Mouse (Mus musculus): ENCODE results near the gene Tma16. TPM values are rescaled to one million over a fixed set of nuclear protein-coding genes. Genes with fewer than 3 reads are reported as not detected.

The Tma16 gene
- polyA plus RNA-seq, 1 experiment, result 39.1 TPM

DNA sequence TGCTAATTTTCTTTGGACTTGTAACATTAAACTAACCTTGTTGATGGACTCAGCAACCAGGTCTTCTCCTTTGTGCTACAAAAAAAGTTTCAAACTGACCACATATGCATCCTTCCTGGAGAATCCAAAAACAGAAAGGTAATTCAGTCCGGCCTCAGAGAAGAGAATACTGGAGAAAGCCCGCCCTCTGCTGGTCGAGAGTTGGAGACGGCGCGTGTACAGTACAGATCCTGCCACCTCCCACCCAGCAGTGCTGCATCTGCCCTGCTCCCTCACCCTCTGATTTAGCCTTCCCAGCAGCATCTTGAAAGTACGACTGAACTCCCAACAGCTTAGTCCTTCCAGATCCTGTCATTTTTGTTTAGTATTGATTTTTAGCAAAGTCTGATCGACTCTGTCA is 9.4 kb upstream of the Tma16 start:
- no peaks in the 10 kb centered on the region for H3K9me3 ChIP-seq (replicated peaks; ENCODE audit: control insufficient read depth, insufficient read depth, low read length, poor library complexity, severe bottlenecking)
- no peak overlapping the region for H3K9ac ChIP-seq (ENCODE audit: low read depth, poor library complexity, severe bottlenecking)
- no peaks in the 10 kb centered on the region for H3K36me3 ChIP-seq (ENCODE audit: control insufficient read depth, insufficient read depth, low read length, poor library complexity, severe bottlenecking)
- TF ChIP-seq POLR2A (IDR thresholded peaks at IDR 0.05; ENCODE audit: insufficient read depth, low read length) (no peak), CTCF (IDR thresholded peaks at IDR 0.05; ENCODE audit: low read depth, low read length) (peak; percentile 83)
- no peaks in the 10 kb centered on the region for H3K4me1 ChIP-seq (ENCODE audit: control insufficient read depth, insufficient read depth, low read length)
- no peak overlapping the region for H3K27ac ChIP-seq (ENCODE audit: insufficient read depth, low read length)
- H3K27me3 ChIP-seq (ENCODE audit: control insufficient read depth, insufficient read depth, low read length, poor library complexity, severe bottlenecking), result 0 out of 2 replicates have a peak, but pooled peaks cover 1% of the 10 kb centered on the region
- no peak overlapping the region for H3K4me3 ChIP-seq (ENCODE audit: low read depth, low read length)

DNA sequence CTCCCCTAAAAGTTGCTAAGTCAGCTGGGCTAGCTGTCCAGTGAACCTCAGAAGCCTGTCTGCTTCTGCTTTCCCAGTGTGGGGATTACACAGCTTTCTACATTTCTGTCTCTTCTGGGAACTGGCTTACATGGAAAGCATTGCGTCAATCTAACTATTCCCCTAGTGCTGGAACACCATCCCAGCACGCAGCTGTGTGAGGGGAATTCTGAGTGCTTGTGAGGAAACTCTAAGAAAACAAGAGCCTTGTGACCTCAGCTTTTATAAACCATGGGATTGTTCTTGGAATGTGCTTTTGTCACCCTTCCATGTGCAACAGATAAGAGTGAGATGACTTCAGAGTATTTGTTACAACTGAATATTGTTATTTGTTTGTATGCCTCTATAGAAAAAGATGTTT is 8.2 kb upstream of the Tma16 start:
- no peaks in the 10 kb centered on the region for H3K4me1 ChIP-seq (ENCODE audit: control insufficient read depth, insufficient read depth, low read length)
- H3K27me3 ChIP-seq (ENCODE audit: control insufficient read depth, insufficient read depth, low read length, poor library complexity, severe bottlenecking), result 0 out of 2 replicates have a peak, but pooled peaks cover 1% of the 10 kb centered on the region
- H3K36me3 ChIP-seq (ENCODE audit: control insufficient read depth, insufficient read depth, low read length, poor library complexity, severe bottlenecking), result no peaks in the 10 kb centered on the region
- no peak overlapping the region for H3K9ac ChIP-seq (ENCODE audit: low read depth, poor library complexity, severe bottlenecking)
- H3K9me3 ChIP-seq (replicated peaks; ENCODE audit: control insufficient read depth, insufficient read depth, low read length, poor library complexity, severe bottlenecking), result no peaks in the 10 kb centered on the region
- H3K27ac ChIP-seq (ENCODE audit: insufficient read depth, low read length), result no peak overlapping the region
- H3K4me3 ChIP-seq (ENCODE audit: low read depth, low read length), result no peak overlapping the region
- no peak for TF ChIP-seq POLR2A (IDR thresholded peaks at IDR 0.05; ENCODE audit: insufficient read depth, low read length)
- no peak for TF ChIP-seq EP300 (IDR thresholded peaks at IDR 0.05; ENCODE audit: insufficient read depth, low read depth, low read length)

DNA sequence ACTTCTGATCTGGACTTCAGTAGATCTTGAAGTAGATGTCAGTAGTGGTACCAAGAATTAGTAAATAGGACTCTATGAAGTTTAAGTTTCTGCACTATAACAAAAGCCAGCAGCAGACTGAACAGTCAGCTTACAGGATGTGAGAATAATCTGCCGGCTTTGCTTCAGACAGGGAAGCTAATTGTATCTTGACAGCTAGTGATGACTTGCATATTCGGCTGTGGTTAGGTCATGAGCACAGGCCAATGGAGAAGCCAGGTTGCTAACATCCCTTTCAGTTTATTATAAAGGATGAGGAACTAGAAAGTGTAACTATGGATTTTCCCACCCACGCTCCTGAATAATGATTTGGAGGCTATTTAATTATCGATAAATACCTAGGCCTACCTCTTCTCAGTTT is 4.3 kb upstream of the Tma16 start:
- no peaks in the 10 kb centered on the region for H3K36me3 ChIP-seq (ENCODE audit: control insufficient read depth, insufficient read depth, low read length, poor library complexity, severe bottlenecking)
- no peak overlapping the region for H3K4me3 ChIP-seq (ENCODE audit: low read depth, low read length)
- no peaks in the 10 kb centered on the region for H3K4me1 ChIP-seq (ENCODE audit: control insufficient read depth, insufficient read depth, low read length)
- H3K27ac ChIP-seq (ENCODE audit: insufficient read depth, low read length), result no peak overlapping the region
- H3K9ac ChIP-seq (ENCODE audit: low read depth, poor library complexity, severe bottlenecking), result no peak overlapping the region
- no peaks in the 10 kb centered on the region for H3K27me3 ChIP-seq (ENCODE audit: control insufficient read depth, insufficient read depth, low read length, poor library complexity, severe bottlenecking)
- H3K9me3 ChIP-seq (replicated peaks; ENCODE audit: control insufficient read depth, insufficient read depth, low read length, poor library complexity, severe bottlenecking), result no peaks in the 10 kb centered on the region
- TF ChIP-seq CTCF (IDR thresholded peaks at IDR 0.05; ENCODE audit: low read depth, low read length) (no peak), EP300 (IDR thresholded peaks at IDR 0.05; ENCODE audit: insufficient read depth, low read depth, low read length) (no peak), POLR2A (IDR thresholded peaks at IDR 0.05; ENCODE audit: insufficient read depth, low read length) (no peak)

DNA sequence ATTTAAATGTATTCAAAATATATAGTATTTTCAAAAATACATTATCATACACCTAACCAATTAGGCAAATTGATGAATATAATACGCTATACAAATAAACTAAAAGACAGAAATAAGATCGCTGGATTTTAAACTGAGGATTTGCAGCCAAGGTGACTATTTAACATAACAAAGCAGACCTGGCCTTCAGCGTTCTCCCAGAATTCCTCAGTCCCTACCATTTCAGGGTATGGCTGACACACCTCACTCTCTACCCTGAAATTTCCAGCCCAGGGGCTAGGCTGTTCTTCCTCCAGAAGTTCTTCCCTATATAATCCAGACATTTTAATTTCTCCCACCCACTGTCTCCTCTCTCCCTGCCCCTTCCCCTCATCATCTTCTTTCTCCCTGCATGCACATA is 2.2 kb upstream of the Tma16 start:
- Histone ChIP-seq H3K36me3 (ENCODE audit: control insufficient read depth, insufficient read depth, low read length, poor library complexity, severe bottlenecking) (peaks cover 9% of the 10 kb centered on the region), H3K9me3 (replicated peaks; ENCODE audit: control insufficient read depth, insufficient read depth, low read length, poor library complexity, severe bottlenecking) (no peaks in the 10 kb centered on the region), H3K4me3 (ENCODE audit: low read depth, low read length) (no peak overlapping the region), H3K27ac (ENCODE audit: insufficient read depth, low read length) (peak overlapping the region; percentile 54; the same call in 1 of the 2 replicates), H3K9ac (ENCODE audit: low read depth, poor library complexity, severe bottlenecking) (no peak overlapping the region), H3K4me1 (ENCODE audit: control insufficient read depth, insufficient read depth, low read length) (no peaks in the 10 kb centered on the region), H3K27me3 (ENCODE audit: control insufficient read depth, insufficient read depth, low read length, poor library complexity, severe bottlenecking) (no peaks in the 10 kb centered on the region)
- TF ChIP-seq CTCF (IDR thresholded peaks at IDR 0.05; ENCODE audit: low read depth, low read length), result no peak
- TF ChIP-seq POLR2A (IDR thresholded peaks at IDR 0.05; ENCODE audit: insufficient read depth, low read length), result no peak
- no peak for TF ChIP-seq EP300 (IDR thresholded peaks at IDR 0.05; ENCODE audit: insufficient read depth, low read depth, low read length)

DNA sequence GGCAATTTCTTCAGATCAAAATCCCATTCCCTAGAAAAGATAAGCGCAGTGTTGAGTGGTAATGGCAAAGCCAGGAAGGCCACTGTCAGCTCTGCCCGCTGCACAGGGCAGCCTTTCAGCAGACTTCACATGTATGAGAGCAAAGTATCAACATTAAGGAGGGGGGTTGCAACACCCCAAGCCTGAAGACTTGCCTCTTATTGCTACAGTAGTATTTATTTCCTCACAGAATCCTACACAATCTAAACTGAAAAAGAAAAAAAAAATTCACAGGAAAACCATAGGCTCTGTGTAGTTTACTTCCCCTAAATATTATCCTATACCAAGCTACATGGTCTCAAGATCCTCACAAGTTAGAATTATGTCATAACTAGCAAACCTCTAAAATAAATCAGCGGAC is 9.4 kb downstream of the Tma16 start:
- Histone ChIP-seq H3K36me3 (ENCODE audit: control insufficient read depth, insufficient read depth, low read length, poor library complexity, severe bottlenecking) (peaks cover 65% of the 10 kb centered on the region), H3K27me3 (ENCODE audit: control insufficient read depth, insufficient read depth, low read length, poor library complexity, severe bottlenecking) (no peaks in the 10 kb centered on the region), H3K9ac (ENCODE audit: low read depth, poor library complexity, severe bottlenecking) (no peak overlapping the region), H3K27ac (ENCODE audit: insufficient read depth, low read length) (no peak overlapping the region), H3K4me3 (ENCODE audit: low read depth, low read length) (no peak overlapping the region), H3K9me3 (replicated peaks; ENCODE audit: control insufficient read depth, insufficient read depth, low read length, poor library complexity, severe bottlenecking) (no peaks in the 10 kb centered on the region), H3K4me1 (ENCODE audit: control insufficient read depth, insufficient read depth, low read length) (no peaks in the 10 kb centered on the region)
- TF ChIP-seq POLR2A (IDR thresholded peaks at IDR 0.05; ENCODE audit: insufficient read depth, low read length), result no peak

DNA sequence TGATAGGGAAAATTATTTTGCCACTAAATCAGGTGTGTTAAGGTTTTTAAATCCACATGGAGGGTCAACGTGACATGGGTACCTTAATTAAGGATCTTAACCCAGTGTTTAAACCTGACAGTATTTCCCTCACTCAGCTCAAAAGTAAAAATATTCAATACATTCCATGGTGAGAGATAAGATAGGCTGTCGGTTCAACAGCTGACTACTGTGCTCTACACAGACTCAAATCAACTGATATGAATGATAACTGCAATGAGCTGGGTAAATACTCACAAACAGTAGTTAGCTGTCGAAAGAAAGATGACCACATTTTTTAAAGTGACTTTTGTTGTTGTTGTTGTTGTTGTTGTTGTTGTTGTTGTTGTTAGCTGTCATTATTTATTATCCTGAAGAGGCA is 16.5 kb downstream of the Tma16 start:
- Histone ChIP-seq H3K4me1 (ENCODE audit: control insufficient read depth, insufficient read depth, low read length) (no peaks in the 10 kb centered on the region), H3K36me3 (ENCODE audit: control insufficient read depth, insufficient read depth, low read length, poor library complexity, severe bottlenecking) (no peaks in the 10 kb centered on the region; the same call in 1 of the 2 replicates), H3K9me3 (replicated peaks; ENCODE audit: control insufficient read depth, insufficient read depth, low read length, poor library complexity, severe bottlenecking) (no peaks in the 10 kb centered on the region), H3K27me3 (ENCODE audit: control insufficient read depth, insufficient read depth, low read length, poor library complexity, severe bottlenecking) (no peaks in the 10 kb centered on the region), H3K4me3 (ENCODE audit: low read depth, low read length) (no peak overlapping the region), H3K9ac (ENCODE audit: low read depth, poor library complexity, severe bottlenecking) (no peak overlapping the region), H3K27ac (ENCODE audit: insufficient read depth, low read length) (no peak overlapping the region)
- TF ChIP-seq EP300 (IDR thresholded peaks at IDR 0.05; ENCODE audit: insufficient read depth, low read depth, low read length), result no peak

Data from ES-Bruce4 (cell line).